Mouse (Mus musculus): ENCODE results near the gene Gm7247.
"Not testable (repeated sequence)": the region's sequence is repeated elsewhere in the genome, so short reads cannot be mapped to it uniquely, and the experiment has no call there.

Gm7247 gene

GRCm38 (mm10) chr14:51496955-51497354, 135.4 kb downstream of the Gm7247 start:
- DNase-seq = no peak

- DNase-seq = no peak
Measured at GRCm38 (mm10) chr14:51497958-51498357, 136.4 kb downstream of the Gm7247 start.

- DNase-seq = no peak
Measured at GRCm38 (mm10) chr14:51499707-51500275, 138.2 kb downstream of the Gm7247 start.

- DNase-seq = no peak
Measured at GRCm38 (mm10) chr14:51500461-51500860, 138.9 kb downstream of the Gm7247 start.

- no peak for DNase-seq
Measured at GRCm38 (mm10) chr14:51507416-51507815, 145.9 kb downstream of the Gm7247 start.

- DNase-seq = no peak
Measured at GRCm38 (mm10) chr14:51552490-51552889, 190.9 kb downstream of the Gm7247 start, which contains the start of gene Gm5622. TSS of gene Gm5622 (plus strand) at chr14:51552790.

GRCm38 (mm10) chr14:51573963-51574362, 212.4 kb downstream of the Gm7247 start, which contains the start of gene Gm17175:
TSS of gene Gm17175 (minus strand) at chr14:51574063.
- not testable (repeated sequence) for DNase-seq

- DNase-seq = not testable (repeated sequence)
Measured at GRCm38 (mm10) chr14:51592039-51592438, 230.5 kb downstream of the Gm7247 start, which contains the start of gene Gm17174. TSS of gene Gm17174 (minus strand) at chr14:51592139.

GRCm38 (mm10) chr14:51611210-51611609, 249.7 kb downstream of the Gm7247 start, which contains the start of gene Gm17078:
TSS of gene Gm17078 (minus strand) at chr14:51611310.
- DNase-seq = no peak
